In the genomic region with DNA sequence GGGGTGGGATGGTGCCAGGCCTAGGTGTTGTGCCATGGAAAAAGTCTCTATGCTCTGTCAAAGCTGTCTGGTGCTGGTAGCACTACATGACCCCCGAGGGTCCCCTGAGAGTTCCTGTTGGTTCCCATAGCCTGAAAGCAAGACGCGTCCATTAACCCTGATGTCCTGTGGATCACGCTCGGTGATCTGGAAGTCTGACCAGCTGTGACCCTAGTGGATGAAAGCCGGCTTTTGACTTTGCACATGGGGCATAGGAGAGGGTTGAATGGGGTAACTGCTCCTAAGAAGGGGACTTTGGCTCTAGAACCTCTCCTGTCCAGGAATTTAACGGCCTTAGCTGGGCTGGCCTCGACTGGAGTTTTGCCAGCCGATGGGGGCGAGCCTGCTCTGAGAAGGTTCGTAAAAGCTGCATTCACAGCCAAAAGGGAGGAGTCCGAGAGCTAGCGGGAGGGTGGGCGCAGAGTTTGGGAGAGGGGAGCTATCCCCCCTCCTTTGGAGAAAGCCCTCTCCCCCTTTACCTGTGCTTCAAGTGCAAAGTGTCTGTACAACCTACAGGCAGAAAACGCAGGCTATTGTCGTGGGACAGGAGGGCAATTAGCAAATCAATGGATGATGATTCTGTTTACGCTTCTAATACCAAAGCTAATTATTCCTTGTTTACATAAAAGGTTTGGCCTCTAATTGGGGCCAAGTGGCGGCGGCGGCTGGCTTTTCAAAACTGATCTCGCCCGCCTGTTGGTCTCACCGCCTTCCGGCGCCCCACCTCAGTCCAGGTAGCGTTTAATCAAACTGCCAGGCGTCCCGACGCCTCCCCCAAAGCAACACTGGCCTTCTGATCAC, we compare ENCODE assay signal across 9 mouse cellular contexts. TPM values are rescaled to one million over a fixed set of nuclear protein-coding genes. Genes with fewer than 3 reads are reported as not detected.
A peak's percentile ranks its signal among the peaks of the same experiment; 100 is the strongest.
DNase-seq lines count a peak whose midpoint lies in the region; ATAC-seq lines count a peak whose summit lies in the region.
"Had no signal": no experiment of that assay in that cellular context is flagged by ENCODE, and none has a peak within 500 bp of the region (broad histone marks: within the 10 kb centered on the region; RNA-seq: fewer than 3 reads in every experiment).

No protein-coding gene starts in this region.

- DNase-seq in left cerebral cortex, postnatal 4 days = peak; percentile 57
- no peak for DNase-seq in left cerebral cortex, adult 18-20 months (ENCODE audit: low spot score in 2 of 2)
- DNase-seq in limb, embryonic 10.5 days (ENCODE audit: low spot score) = peak; percentile 54
- no peak for DNase-seq in ovary, postnatal 36 days (ENCODE audit: low spot score)
- no peak for DNase-seq in gastrocnemius, postnatal 25 days
- DNase-seq: adrenal gland, adult 8-10 months had no signal

- H3K4me3 ChIP-seq in embryonic facial prominence, embryonic 13.5 days = peak overlapping the region; percentile 60
- peak overlapping the region; percentile 65 for H3K4me3 ChIP-seq in limb, embryonic 10.5 days
- peak overlapping the region; percentile 54 for H3K4me3 ChIP-seq in neural tube, embryonic 15.5 days (replicated peaks)

- H3K27ac ChIP-seq in embryonic facial prominence, embryonic 13.5 days = no peak overlapping the region
- H3K27ac ChIP-seq in limb, embryonic 10.5 days = peak overlapping the region; percentile 80
- peak overlapping the region; percentile 82 for H3K27ac ChIP-seq in neural tube, embryonic 15.5 days (replicated peaks)

- intact Hi-C loops in left cerebral cortex, postnatal 4 days (cut with DNase I) = no loop called here

- H3K4me2 ChIP-seq in embryonic facial prominence, embryonic 13.5 days = peak overlapping the region; percentile 98
- H3K4me2 ChIP-seq in neural tube, embryonic 15.5 days = peak overlapping the region; percentile 98

- no peak for ATAC-seq in embryonic facial prominence, embryonic 13.5 days (ENCODE audit: insufficient number of reproducible peaks, insufficient read depth, low FRiP score, low TSS enrichment, low read depth)
- peak; percentile 21; the same call in 1 of the 2 replicates for ATAC-seq in neural tube, embryonic 15.5 days (ENCODE audit: low FRiP score)
- ATAC-seq in CD4-positive, CD25-positive, alpha-beta regulatory T cell, adult 4 months = no peak

- peaks cover 8% of the 10 kb centered on the region; the same call in 1 of the 2 replicates for H3K9me3 ChIP-seq in embryonic facial prominence, embryonic 13.5 days
- no peaks in the 10 kb centered on the region for H3K9me3 ChIP-seq in limb, embryonic 10.5 days (replicated peaks)
- H3K9me3 ChIP-seq in neural tube, embryonic 15.5 days (replicated peaks) = no peaks in the 10 kb centered on the region

- 6% methylated on average over 29 of the region's 29 CpGs for WGBS in embryonic facial prominence, embryonic 13.5 days
- 3% methylated on average over 29 of the region's 29 CpGs for WGBS in limb, embryonic 10.5 days
- WGBS in neural tube, embryonic 15.5 days = 5% methylated on average over 29 of the region's 29 CpGs

- H3K36me3 ChIP-seq in embryonic facial prominence, embryonic 13.5 days = no peaks in the 10 kb centered on the region
- no peaks in the 10 kb centered on the region for H3K36me3 ChIP-seq in limb, embryonic 10.5 days
- no peaks in the 10 kb centered on the region for H3K36me3 ChIP-seq in neural tube, embryonic 15.5 days

- H3K27me3 ChIP-seq in embryonic facial prominence, embryonic 13.5 days = peaks cover 97% of the 10 kb centered on the region
- H3K27me3 ChIP-seq in limb, embryonic 10.5 days (ENCODE audit: low read depth, poor library complexity, severe bottlenecking) = peaks cover 99% of the 10 kb centered on the region
- peaks cover 14% of the 10 kb centered on the region for H3K27me3 ChIP-seq in neural tube, embryonic 15.5 days (replicated peaks)

- H3K9ac ChIP-seq in embryonic facial prominence, embryonic 13.5 days = peak overlapping the region; percentile 70; the same call in 1 of the 2 replicates
- peak overlapping the region; percentile 74 for H3K9ac ChIP-seq in neural tube, embryonic 15.5 days (replicated peaks)

- peaks cover 23% of the 10 kb centered on the region for H3K4me1 ChIP-seq in embryonic facial prominence, embryonic 13.5 days
- peaks cover 33% of the 10 kb centered on the region for H3K4me1 ChIP-seq in limb, embryonic 10.5 days
- H3K4me1 ChIP-seq in neural tube, embryonic 15.5 days = peaks cover 37% of the 10 kb centered on the region

RNA-seq across cellular contexts. Expression of gene Wnt3, which starts 35.0 kb away (rescaled TPM):
- 1 to 10 TPM; 2.5 to 2.8 TPM for total RNA-seq in left cerebral cortex, postnatal 4 days (2021)
- total RNA-seq in left cerebral cortex, adult 18-20 months (2021) = under 1 TPM; 0.86 to 0.98 TPM
- polyA plus RNA-seq in embryonic facial prominence, embryonic 13.5 days (2015; fragmentation: Nextera tagmentation; extraction: Ambion mirVana) = 10.0 and 11.7 TPM in 2 replicates
- polyA plus RNA-seq in limb, embryonic 10.5 days (2016; fragmentation: Nextera tagmentation; extraction: Ambion mirVana) = 5.3 and 5.8 TPM in 2 replicates
- polyA plus RNA-seq in neural tube, embryonic 15.5 days (2015; fragmentation: Nextera tagmentation; extraction: Ambion mirVana) = 6.7 and 9.0 TPM in 2 replicates
- polyA plus RNA-seq in CD4-positive, CD25-positive, alpha-beta regulatory T cell, adult 4 months (2017; shearing (Covaris generic)) = 1 to 10 TPM; 2.4 to 3.8 TPM
- not detected for total RNA-seq in gastrocnemius, postnatal 25 days (2021)

RNA-seq across cellular contexts. Expression of gene Wnt9b, which starts 59.4 kb away (rescaled TPM):
- not detected for total RNA-seq in left cerebral cortex, postnatal 4 days (2021)
- under 1 TPM; 0.23 to 0.46 TPM for total RNA-seq in left cerebral cortex, adult 18-20 months (2021)
- polyA plus RNA-seq in embryonic facial prominence, embryonic 13.5 days (2015; fragmentation: Nextera tagmentation; extraction: Ambion mirVana) = 4.4 and 4.8 TPM in 2 replicates
- polyA plus RNA-seq in limb, embryonic 10.5 days (2016; fragmentation: Nextera tagmentation; extraction: Ambion mirVana) = 1.1 and 1.2 TPM in 2 replicates
- 0.14 and 0.18 TPM in 2 replicates for polyA plus RNA-seq in neural tube, embryonic 15.5 days (2015; fragmentation: Nextera tagmentation; extraction: Ambion mirVana)
- polyA plus RNA-seq in CD4-positive, CD25-positive, alpha-beta regulatory T cell, adult 4 months (2017; shearing (Covaris generic)) = not detected
- total RNA-seq in gastrocnemius, postnatal 25 days (2021) = under 1 TPM in 1 of 2 experiments, not detected in 1; 0.08 TPM

Comparison
In these comparisons a context has a peak if more than half of its experiments do, and no peak if none do; other contexts are left out.
1. DNase-seq: peak in left cerebral cortex, postnatal 4 days (single experiment) and limb, embryonic 10.5 days (single experiment); none in left cerebral cortex, adult 18-20 months (0 of 2), ovary, postnatal 36 days (single experiment) and gastrocnemius, postnatal 25 days (single experiment).
2. Peak in every context shown above with its lines, with median percentiles within 50 percentile points of each other: H3K4me3 ChIP-seq.